Mouse (Mus musculus) limb, embryonic 14.5 days (tissue): ENCODE measurements around the gene Zfp523. TPM values are rescaled to one million over a fixed set of nuclear protein-coding genes. Genes with fewer than 3 reads are reported as not detected.

Experiments
- ATAC-seq: fragments of 200-750 bp; cut with Nextera tagmentation; 2 replicates; pipeline ENCODE4 v1.8.0; 2017; ENCODE audit warnings: low read depth, moderate number of reproducible peaks, moderate TSS enrichment; ENCODE audit not compliant: low FRiP score
- DNase-seq: peaks from one replicate; pipeline ENCODE4 v3.0.0-alpha.2; 2015; ENCODE audit warnings: low spot score
- H3K27ac ChIP-seq: fragments of 300-500 bp; sonication (generic); replicated peaks from 2 replicates; pipeline ENCODE4 v1.5.1; 2014; ENCODE audit warnings: low read depth, mild to moderate bottlenecking, low read length, moderate library complexity, mixed read lengths
- H3K27me3 ChIP-seq: fragments of 300-500 bp; sonication (generic); 2 replicates; pipeline ENCODE4 v1.6.1; 2014; ENCODE audit warnings: low read length, mixed read lengths; ENCODE audit not compliant: control insufficient read depth, insufficient read depth
- H3K36me3 ChIP-seq: fragments of 300-500 bp; sonication (generic); 2 replicates; pipeline ENCODE4 v1.6.1; 2014; ENCODE audit warnings: mild to moderate bottlenecking, low read length, moderate library complexity, mixed read lengths; ENCODE audit not compliant: control insufficient read depth, insufficient read depth
- H3K4me1 ChIP-seq: fragments of 300-500 bp; sonication (generic); 2 replicates; pipeline ENCODE4 v1.6.1; 2014; ENCODE audit warnings: antibody characterized with exemption, low read length, mixed read lengths; ENCODE audit not compliant: control insufficient read depth, insufficient read depth
- H3K4me2 ChIP-seq: fragments of 300-500 bp; sonication (generic); replicated peaks from 2 replicates; pipeline ENCODE4 v1.6.1; 2014; ENCODE audit warnings: low read depth, mild to moderate bottlenecking, low read length, moderate library complexity; ENCODE audit not compliant: severe bottlenecking
- H3K4me3 ChIP-seq: fragments of 300-500 bp; sonication (generic); replicated peaks from 2 replicates; pipeline ENCODE4 v1.5.1; 2014; ENCODE audit warnings: low read length
- H3K9ac ChIP-seq: fragments of 300-500 bp; sonication (generic); 2 replicates; pipeline ENCODE4 v1.6.1; 2014; ENCODE audit warnings: mild to moderate bottlenecking, low read depth, low read length, moderate library complexity; ENCODE audit not compliant: severe bottlenecking
- H3K9me3 ChIP-seq: fragments of 300-500 bp; sonication (generic); 2 replicates; pipeline ENCODE4 v1.6.1; 2016; ENCODE audit warnings: low read length; ENCODE audit not compliant: control insufficient read depth
- POLR2A ChIP-seq: fragments of 200-500 bp; IDR thresholded peaks from 2 replicates; pipeline ENCODE4 v1.8.0; 2012; ENCODE audit warnings: inconsistent platforms, mild to moderate bottlenecking, moderate library complexity, borderline replicate concordance; ENCODE audit not compliant: insufficient read depth, insufficient read length; ENCODE audit errors: extremely low read depth
- WGBS: fragments of 180-500 bp; shearing (Covaris S2); extraction: QIAGEN DNeasy Blood & Tissue Kit; methylation state at CpG from one replicate; pipeline ENCODE4 v1.1.7; 2014; 5-methylcytosine and 5-hydroxymethylcytosine counted together
- polyA plus RNA-seq, 2 experiments: library from polyadenylated mRNA; depleted of rRNA in 1 of 2; stranded (reverse) in 1 of 2; unstranded in 1 of 2; fragments of >200 nt; fragmentation: Nextera tagmentation in 1 of 2; extraction: Ambion mirVana in 1 of 2; gene quantifications; 2 replicates each; pipeline versions ENCODE4 v1.2.1 to v1.2.3; 2012 to 2014

Gene Zfp523
- polyA plus RNA-seq, 2 experiments = 37.5 to 79.1 TPM

- WGBS = 24% methylated on average over 11 of the region's 11 CpGs
- TF ChIP-seq POLR2A = no peak
- Histone ChIP-seq H3K4me2 (no peak overlapping the region), H3K4me1 (peaks cover 29% of the 10 kb centered on the region), H3K4me3 (no peak overlapping the region), H3K27me3 (no peaks in the 10 kb centered on the region), H3K9me3 (no peaks in the 10 kb centered on the region), H3K9ac (no peak overlapping the region), H3K27ac (no peak overlapping the region), H3K36me3 (peaks cover 51% of the 10 kb centered on the region)
- ATAC-seq (no peak), DNase-seq (no peak)
These were observed 15.5 kb upstream of the Zfp523 start for GRCm38 (mm10) chr17:28161310-28161881.

- Histone ChIP-seq H3K36me3 (peaks cover 66% of the 10 kb centered on the region), H3K9me3 (no peaks in the 10 kb centered on the region), H3K27me3 (no peaks in the 10 kb centered on the region), H3K4me2 (no peak overlapping the region), H3K4me3 (no peak overlapping the region), H3K9ac (no peak overlapping the region), H3K27ac (no peak overlapping the region), H3K4me1 (peaks cover 22% of the 10 kb centered on the region)
- TF ChIP-seq POLR2A = no peak
- WGBS = 13% methylated on average over 6 of the region's 6 CpGs
- DNase-seq = peak; percentile 55
- peak; percentile 52; the same call in 1 of the 2 replicates for ATAC-seq
These were observed 13.3 kb upstream of the Zfp523 start for GRCm38 (mm10) chr17:28163666-28164065.

GRCm38 (mm10) chr17:28170460-28171305, 6.2 kb upstream of the Zfp523 start:
- Histone ChIP-seq H3K27me3 (no peaks in the 10 kb centered on the region), H3K9ac (no peak overlapping the region), H3K4me2 (no peak overlapping the region), H3K27ac (no peak overlapping the region), H3K4me3 (no peak overlapping the region), H3K9me3 (no peaks in the 10 kb centered on the region), H3K4me1 (peaks cover 12% of the 10 kb centered on the region; the same call in 1 of the 2 replicates), H3K36me3 (peaks cover 45% of the 10 kb centered on the region)
- DNase-seq (no peak), ATAC-seq (no peak)
- TF ChIP-seq POLR2A = no peak
- 82% methylated on average over 6 of the region's 6 CpGs for WGBS

- DNase-seq (no peak), ATAC-seq (no peak)
- peaks cover 31% of the 10 kb centered on the region for H3K36me3 ChIP-seq
- WGBS = 64% methylated on average over 9 of the region's 9 CpGs
- H3K27me3 ChIP-seq = no peaks in the 10 kb centered on the region
- peak overlapping the region; percentile 45; the same call in 1 of the 2 replicates for H3K27ac ChIP-seq
- no peak for TF ChIP-seq POLR2A
- peaks cover 18% of the 10 kb centered on the region for H3K4me1 ChIP-seq
- no peak overlapping the region for H3K4me2 ChIP-seq
- no peaks in the 10 kb centered on the region for H3K9me3 ChIP-seq
- H3K9ac ChIP-seq = no peak overlapping the region
- H3K4me3 ChIP-seq = no peak overlapping the region
These were observed 4.2 kb upstream of the Zfp523 start for GRCm38 (mm10) chr17:28172690-28173089.

GRCm38 (mm10) chr17:28177540-28178046, 664 bp downstream of the Zfp523 start:
- Histone ChIP-seq H3K9ac (peak overlapping the region; percentile 94), H3K27me3 (no peaks in the 10 kb centered on the region), H3K27ac (peak overlapping the region; percentile 81), H3K4me1 (peaks cover 11% of the 10 kb centered on the region), H3K4me3 (peak overlapping the region; percentile 69), H3K4me2 (peak overlapping the region; percentile 93), H3K36me3 (no peaks in the 10 kb centered on the region), H3K9me3 (no peaks in the 10 kb centered on the region)
- DNase-seq (peak; percentile 34), ATAC-seq (peak; percentile 72)
- no peak for TF ChIP-seq POLR2A
- WGBS = 13% methylated on average over 11 of the region's 22 CpGs
